Mouse (Mus musculus) stomach, postnatal 0 days (tissue): ENCODE results near the gene Grhl3.

Experiments
- CTCF ChIP-seq: IDR thresholded peaks from 2 replicates; pipeline ENCODE4 v1.5.1; 2016; ENCODE audit warnings: antibody characterized with exemption, low read depth, mild to moderate bottlenecking, moderate library complexity
- EP300 ChIP-seq: optimal IDR thresholded peaks from 2 replicates; pipeline ENCODE3; 2016; ENCODE audit warnings: antibody characterized with exemption

DNA sequence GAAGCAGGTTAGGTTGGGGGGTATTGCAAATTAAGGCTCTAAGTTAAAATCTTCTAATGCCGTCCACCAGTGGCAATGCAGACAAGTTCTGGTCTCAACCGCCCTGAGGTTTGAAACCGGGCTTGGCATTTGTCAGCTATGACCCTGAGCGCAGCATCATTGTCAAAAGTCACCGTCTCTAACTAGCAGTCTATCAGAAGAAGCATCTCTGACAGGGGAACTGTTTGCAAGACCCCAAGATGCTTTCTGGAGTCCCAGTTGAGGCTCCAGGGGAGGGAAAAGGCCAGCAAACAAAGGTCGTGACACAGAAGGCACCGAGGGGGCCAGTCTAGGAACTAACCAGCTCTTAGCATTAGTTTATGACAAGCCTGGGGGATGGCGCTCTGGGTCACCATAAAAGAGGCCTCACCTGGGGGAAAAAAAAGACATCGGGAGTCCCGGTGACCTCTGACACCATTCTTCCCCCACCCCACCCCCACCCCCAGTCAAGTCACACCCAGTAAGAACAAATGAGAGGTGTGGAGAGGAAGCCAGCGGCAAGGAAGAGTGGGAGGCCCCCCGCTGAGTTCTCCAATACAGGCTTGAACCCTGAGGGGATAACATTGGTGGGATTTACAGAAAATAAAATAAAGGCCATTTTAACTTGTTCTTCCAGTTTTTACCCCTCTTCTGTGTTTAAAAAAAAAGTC lies 7.9 kb upstream of the Grhl3 start:
- no peak for TF ChIP-seq EP300
- TF ChIP-seq CTCF, result no peak
